Mouse (Mus musculus): ENCODE results near the gene Gm21985. TPM values are rescaled to one million over a fixed set of nuclear protein-coding genes. Genes with fewer than 3 reads are reported as not detected.
"Not testable (repeated sequence)": the region's sequence is repeated elsewhere in the genome, so short reads cannot be mapped to it uniquely, and the experiment has no call there.

The Gm21985 gene
- polyA plus RNA-seq, 1 experiment from 2014 or later, result not detected

GRCm38 (mm10) chr2:112432523-112432922 is 166.4 kb downstream of the Gm21985 start:
- Histone ChIP-seq H3K4me2 (ENCODE audit: low read depth, low read length) (no peak overlapping the region), H3K4me1 (ENCODE audit: control insufficient read depth, insufficient read depth, low read length) (no peaks in the 10 kb centered on the region), H3K9me3 (replicated peaks; ENCODE audit: control insufficient read depth, low read length) (no peaks in the 10 kb centered on the region), H3K27me3 (ENCODE audit: control insufficient read depth, insufficient read depth, low read length) (no peaks in the 10 kb centered on the region), H3K9ac (replicated peaks; ENCODE audit: low read length) (no peak overlapping the region), H3K27ac (replicated peaks; ENCODE audit: low read depth, low read length) (no peak overlapping the region), H3K36me3 (replicated peaks; ENCODE audit: control insufficient read depth, insufficient read depth, low read depth, low read length) (no peaks in the 10 kb centered on the region), H3K4me3 (ENCODE audit: low read depth, low read length) (no peak overlapping the region)
- WGBS, result 90% methylated on average over 2 of the region's 2 CpGs
- ATAC-seq (replicated peaks; ENCODE audit: insufficient number of reproducible peaks, low FRiP score, low TSS enrichment, low read depth) (no peak), DNase-seq (ENCODE audit: low spot score) (no peak)

GRCm38 (mm10) chr2:112433359-112433758 is 167.2 kb downstream of the Gm21985 start:
- H3K9ac ChIP-seq (replicated peaks; ENCODE audit: low read length), result no peak overlapping the region
- H3K27me3 ChIP-seq (ENCODE audit: control insufficient read depth, insufficient read depth, low read length), result no peaks in the 10 kb centered on the region
- H3K4me2 ChIP-seq (ENCODE audit: low read depth, low read length), result no peak overlapping the region
- DNase-seq (ENCODE audit: low spot score) (no peak), ATAC-seq (replicated peaks; ENCODE audit: insufficient number of reproducible peaks, low FRiP score, low TSS enrichment, low read depth) (no peak)
- no peak overlapping the region for H3K4me3 ChIP-seq (ENCODE audit: low read depth, low read length)
- H3K4me1 ChIP-seq (ENCODE audit: control insufficient read depth, insufficient read depth, low read length), result no peaks in the 10 kb centered on the region
- no peak overlapping the region for H3K27ac ChIP-seq (replicated peaks; ENCODE audit: low read depth, low read length)
- H3K36me3 ChIP-seq (replicated peaks; ENCODE audit: control insufficient read depth, insufficient read depth, low read depth, low read length), result no peaks in the 10 kb centered on the region
- no peaks in the 10 kb centered on the region for H3K9me3 ChIP-seq (replicated peaks; ENCODE audit: control insufficient read depth, low read length)
- WGBS, result 70% methylated on average over 2 of the region's 2 CpGs

DNA sequence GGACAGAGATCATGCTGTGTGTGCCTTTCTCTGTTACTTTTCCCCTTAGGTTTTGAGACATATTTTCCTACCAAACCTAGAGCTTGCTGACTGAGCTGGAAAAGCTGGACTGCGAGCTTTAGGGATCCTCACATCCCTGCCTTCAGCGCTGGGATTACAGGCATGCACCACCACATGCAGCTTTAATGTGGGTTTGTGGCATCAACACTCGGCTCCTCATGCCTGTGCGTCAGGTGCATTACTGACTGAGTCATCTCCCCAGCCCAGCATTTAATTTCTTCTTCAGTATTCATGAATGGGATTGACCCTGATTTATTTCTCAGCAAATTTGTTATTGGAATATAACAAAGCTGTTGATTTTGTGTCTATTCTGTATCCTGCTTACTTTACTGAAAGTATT is 170.2 kb downstream of the Gm21985 start:
- Histone ChIP-seq H3K4me2 (ENCODE audit: low read depth, low read length) (no peak overlapping the region), H3K9ac (replicated peaks; ENCODE audit: low read length) (no peak overlapping the region), H3K36me3 (replicated peaks; ENCODE audit: control insufficient read depth, insufficient read depth, low read depth, low read length) (no peaks in the 10 kb centered on the region), H3K9me3 (replicated peaks; ENCODE audit: control insufficient read depth, low read length) (no peaks in the 10 kb centered on the region), H3K27me3 (ENCODE audit: control insufficient read depth, insufficient read depth, low read length) (no peaks in the 10 kb centered on the region), H3K27ac (replicated peaks; ENCODE audit: low read depth, low read length) (no peak overlapping the region), H3K4me3 (ENCODE audit: low read depth, low read length) (no peak overlapping the region), H3K4me1 (ENCODE audit: control insufficient read depth, insufficient read depth, low read length) (no peaks in the 10 kb centered on the region)
- ATAC-seq (replicated peaks; ENCODE audit: insufficient number of reproducible peaks, low FRiP score, low TSS enrichment, low read depth) (no peak), DNase-seq (ENCODE audit: low spot score) (no peak)
- 76% methylated on average over 4 of the region's 4 CpGs for WGBS

- no peak for DNase-seq (ENCODE audit: low spot score)
- no peak overlapping the region for H3K4me3 ChIP-seq (ENCODE audit: low read depth, low read length)
- 89% methylated on average over 2 of the region's 2 CpGs for WGBS
- no peak overlapping the region for H3K27ac ChIP-seq (replicated peaks; ENCODE audit: low read depth, low read length)
- H3K36me3 ChIP-seq (replicated peaks; ENCODE audit: control insufficient read depth, insufficient read depth, low read depth, low read length), result no peaks in the 10 kb centered on the region
- no peaks in the 10 kb centered on the region for H3K4me1 ChIP-seq (ENCODE audit: control insufficient read depth, insufficient read depth, low read length)
- H3K9ac ChIP-seq (replicated peaks; ENCODE audit: low read length), result no peak overlapping the region
- H3K4me2 ChIP-seq (ENCODE audit: low read depth, low read length), result no peak overlapping the region
- no peaks in the 10 kb centered on the region for H3K9me3 ChIP-seq (replicated peaks; ENCODE audit: control insufficient read depth, low read length)
- no peaks in the 10 kb centered on the region for H3K27me3 ChIP-seq (ENCODE audit: control insufficient read depth, insufficient read depth, low read length)
- no peak for ATAC-seq (replicated peaks; ENCODE audit: insufficient number of reproducible peaks, low FRiP score, low TSS enrichment, low read depth)
Measured at GRCm38 (mm10) chr2:112437589-112437988, 171.5 kb downstream of the Gm21985 start.

DNA sequence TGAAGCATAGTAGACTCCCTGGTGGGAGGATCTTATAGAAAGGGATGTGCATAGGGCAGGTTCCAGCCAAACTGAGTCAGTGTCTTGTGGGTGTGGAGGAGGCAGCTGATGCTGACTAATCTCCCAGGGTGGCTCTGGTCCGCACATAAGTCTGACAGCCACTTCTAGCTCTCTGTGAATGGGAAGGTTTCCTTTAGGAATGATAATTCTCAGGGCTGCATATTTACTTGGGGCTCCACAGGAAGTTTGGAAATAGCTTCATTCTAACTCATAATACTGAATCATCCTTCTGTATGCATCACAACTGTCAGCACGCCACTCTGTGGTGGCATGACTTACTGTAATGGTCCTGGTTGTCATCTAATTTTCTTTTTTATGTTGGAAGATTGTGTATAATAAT is 177.4 kb downstream of the Gm21985 start:
- H3K27me3 ChIP-seq (ENCODE audit: control insufficient read depth, insufficient read depth, low read length), result no peaks in the 10 kb centered on the region
- no peak overlapping the region for H3K4me2 ChIP-seq (ENCODE audit: low read depth, low read length)
- H3K27ac ChIP-seq (replicated peaks; ENCODE audit: low read depth, low read length), result no peak overlapping the region
- ATAC-seq (replicated peaks; ENCODE audit: insufficient number of reproducible peaks, low FRiP score, low TSS enrichment, low read depth) (no peak), DNase-seq (ENCODE audit: low spot score) (no peak)
- WGBS, result 59% methylated on average over 2 of the region's 2 CpGs
- H3K9ac ChIP-seq (replicated peaks; ENCODE audit: low read length), result no peak overlapping the region
- H3K36me3 ChIP-seq (replicated peaks; ENCODE audit: control insufficient read depth, insufficient read depth, low read depth, low read length), result no peaks in the 10 kb centered on the region
- H3K9me3 ChIP-seq (replicated peaks; ENCODE audit: control insufficient read depth, low read length), result no peaks in the 10 kb centered on the region
- H3K4me1 ChIP-seq (ENCODE audit: control insufficient read depth, insufficient read depth, low read length), result no peaks in the 10 kb centered on the region
- no peak overlapping the region for H3K4me3 ChIP-seq (ENCODE audit: low read depth, low read length)

DNA sequence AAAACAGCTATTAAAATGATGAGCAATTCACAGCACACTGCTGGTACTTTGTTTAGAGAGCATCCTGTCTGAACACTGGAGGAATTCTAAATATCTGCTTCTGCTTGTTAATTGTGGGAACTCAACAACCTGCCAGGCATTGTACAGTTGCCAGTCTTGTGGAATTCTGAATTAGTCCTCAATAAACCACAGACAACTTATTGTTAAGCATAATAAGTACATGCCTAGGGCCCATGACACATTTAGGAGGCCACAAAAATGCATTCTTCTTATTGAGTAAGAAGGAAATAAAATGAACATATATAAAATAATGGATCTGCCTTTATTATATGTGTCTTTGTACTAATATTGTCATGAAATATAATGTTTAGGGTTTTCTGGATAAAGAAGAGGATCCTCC is 179.4 kb downstream of the Gm21985 start:
- no peak overlapping the region for H3K4me2 ChIP-seq (ENCODE audit: low read depth, low read length)
- no peak overlapping the region for H3K27ac ChIP-seq (replicated peaks; ENCODE audit: low read depth, low read length)
- DNase-seq (ENCODE audit: low spot score) (no peak), ATAC-seq (replicated peaks; ENCODE audit: insufficient number of reproducible peaks, low FRiP score, low TSS enrichment, low read depth) (no peak)
- no peaks in the 10 kb centered on the region for H3K9me3 ChIP-seq (replicated peaks; ENCODE audit: control insufficient read depth, low read length)
- no peaks in the 10 kb centered on the region for H3K36me3 ChIP-seq (replicated peaks; ENCODE audit: control insufficient read depth, insufficient read depth, low read depth, low read length)
- H3K4me1 ChIP-seq (ENCODE audit: control insufficient read depth, insufficient read depth, low read length), result no peaks in the 10 kb centered on the region
- H3K9ac ChIP-seq (replicated peaks; ENCODE audit: low read length), result no peak overlapping the region
- no peaks in the 10 kb centered on the region for H3K27me3 ChIP-seq (ENCODE audit: control insufficient read depth, insufficient read depth, low read length)
- no peak overlapping the region for H3K4me3 ChIP-seq (ENCODE audit: low read depth, low read length)

GRCm38 (mm10) chr2:112448046-112448445 is 181.9 kb downstream of the Gm21985 start:
- not testable (repeated sequence) for H3K36me3 ChIP-seq (replicated peaks; ENCODE audit: control insufficient read depth, insufficient read depth, low read depth, low read length); H3K27me3 ChIP-seq (ENCODE audit: control insufficient read depth, insufficient read depth, low read length); DNase-seq (ENCODE audit: low spot score); H3K27ac ChIP-seq (replicated peaks; ENCODE audit: low read depth, low read length); H3K9ac ChIP-seq (replicated peaks; ENCODE audit: low read length); H3K4me3 ChIP-seq (ENCODE audit: low read depth, low read length); H3K4me1 ChIP-seq (ENCODE audit: control insufficient read depth, insufficient read depth, low read length); H3K4me2 ChIP-seq (ENCODE audit: low read depth, low read length); ATAC-seq (replicated peaks; ENCODE audit: insufficient number of reproducible peaks, low FRiP score, low TSS enrichment, low read depth); H3K9me3 ChIP-seq (replicated peaks; ENCODE audit: control insufficient read depth, low read length)
- WGBS, result 68% methylated on average over 4 of the region's 4 CpGs

DNA sequence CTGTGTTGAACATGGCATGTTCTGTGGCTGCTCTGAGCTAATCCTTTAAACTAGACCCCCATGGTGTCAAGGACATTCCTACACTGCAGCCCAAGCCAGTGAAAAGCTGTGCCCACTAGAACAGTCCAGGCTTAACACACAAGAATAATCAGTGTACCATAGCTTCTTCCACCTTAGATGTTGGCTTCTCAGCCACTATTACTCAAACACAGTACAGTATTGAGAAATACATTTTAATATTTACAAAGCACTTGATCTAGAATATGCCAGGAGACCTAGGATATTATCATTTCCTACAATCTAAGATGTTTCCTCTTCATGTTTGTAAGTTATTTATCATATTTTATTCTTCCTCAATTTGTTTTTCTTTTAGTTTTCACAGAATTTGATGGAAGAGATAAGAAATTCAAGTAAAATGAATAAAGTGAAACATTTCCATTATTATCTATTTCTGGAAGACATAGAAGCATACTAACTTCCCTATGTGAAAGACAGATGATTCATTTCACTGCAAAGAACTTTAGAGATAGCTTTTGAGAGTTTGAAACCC is 182.5 kb downstream of the Gm21985 start:
- no peak overlapping the region for H3K9ac ChIP-seq (replicated peaks; ENCODE audit: low read length)
- no peaks in the 10 kb centered on the region for H3K36me3 ChIP-seq (replicated peaks; ENCODE audit: control insufficient read depth, insufficient read depth, low read depth, low read length)
- DNase-seq (ENCODE audit: low spot score) (no peak), ATAC-seq (replicated peaks; ENCODE audit: insufficient number of reproducible peaks, low FRiP score, low TSS enrichment, low read depth) (no peak)
- no peaks in the 10 kb centered on the region for H3K9me3 ChIP-seq (replicated peaks; ENCODE audit: control insufficient read depth, low read length)
- H3K4me1 ChIP-seq (ENCODE audit: control insufficient read depth, insufficient read depth, low read length), result no peaks in the 10 kb centered on the region
- no peak overlapping the region for H3K27ac ChIP-seq (replicated peaks; ENCODE audit: low read depth, low read length)
- H3K4me2 ChIP-seq (ENCODE audit: low read depth, low read length), result no peak overlapping the region
- no peaks in the 10 kb centered on the region for H3K27me3 ChIP-seq (ENCODE audit: control insufficient read depth, insufficient read depth, low read length)
- H3K4me3 ChIP-seq (ENCODE audit: low read depth, low read length), result no peak overlapping the region
